Mouse (Mus musculus) adrenal gland, adult 8-10 months (tissue): ENCODE results near the gene Adamts8. TPM values are rescaled to one million over a fixed set of nuclear protein-coding genes. Genes with fewer than 3 reads are reported as not detected.
A peak's percentile ranks its signal among the peaks of the same experiment; 100 is the strongest.

Source experiments
- DNase-seq: peaks from one replicate; pipeline ENCODE4 v3.0.0; 2022
- total RNA-seq, 4 experiments: library from RNA; stranded (reverse); gene quantifications; 2 replicates each; pipeline ENCODE4 v1.2.4; 2022

Adamts8 gene
- total RNA-seq, 4 experiments from 2014 or later, result 0.12 to 0.91 (median 0.64) TPM

GRCm38 (mm10) chr9:30922197-30922894 is 20.0 kb upstream of the Adamts8 start, which contains the start of gene Adamts15:
Adamts15 (minus strand) TSS chr9:30922452.
- DNase-seq, result peak; percentile 55

DNA sequence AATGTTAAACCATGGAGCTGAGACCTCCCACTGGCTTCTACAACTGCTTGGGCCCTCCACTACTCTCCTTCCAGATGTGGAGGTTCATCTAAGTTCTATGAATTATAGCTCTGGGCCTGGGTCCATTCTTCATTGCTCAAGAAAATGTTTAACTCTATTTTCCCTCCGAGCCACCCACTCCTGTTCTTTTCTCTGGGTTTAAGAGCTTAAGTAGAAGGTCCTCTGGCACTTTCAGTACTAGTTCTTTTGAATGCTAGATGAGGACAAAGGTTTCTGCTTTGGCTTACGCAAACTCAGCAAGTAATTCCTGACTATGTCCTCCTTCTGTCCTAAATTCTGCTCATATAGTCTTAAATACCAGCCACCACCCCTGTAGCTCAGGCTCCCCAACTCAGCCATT is 13.6 kb upstream of the Adamts8 start:
- DNase-seq, result no peak

- DNase-seq, result no peak
Measured at GRCm38 (mm10) chr9:30932346-30932745, 10.0 kb upstream of the Adamts8 start.

DNA sequence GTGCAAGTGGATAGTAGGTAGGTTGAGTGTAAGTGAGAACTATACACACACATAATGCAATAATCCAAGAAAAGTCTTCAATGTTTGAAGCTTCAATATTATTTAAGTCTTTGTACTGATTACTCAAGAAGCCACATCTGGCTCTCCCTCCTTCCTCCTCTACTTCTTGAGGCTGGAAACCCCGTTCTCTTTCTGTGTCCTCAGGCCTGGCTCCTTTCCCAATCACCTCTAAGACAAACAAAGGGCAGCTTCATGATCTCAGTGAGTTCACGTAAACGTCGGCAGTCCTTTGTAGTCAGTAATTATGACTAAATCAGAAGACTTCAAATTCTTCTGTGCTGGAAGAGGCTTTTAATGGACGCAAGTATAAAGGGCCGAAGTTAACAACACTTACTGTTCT is 7.5 kb upstream of the Adamts8 start:
- no peak for DNase-seq

GRCm38 (mm10) chr9:30936674-30937438 is 5.5 kb upstream of the Adamts8 start:
- peak; percentile 46 for DNase-seq

DNA sequence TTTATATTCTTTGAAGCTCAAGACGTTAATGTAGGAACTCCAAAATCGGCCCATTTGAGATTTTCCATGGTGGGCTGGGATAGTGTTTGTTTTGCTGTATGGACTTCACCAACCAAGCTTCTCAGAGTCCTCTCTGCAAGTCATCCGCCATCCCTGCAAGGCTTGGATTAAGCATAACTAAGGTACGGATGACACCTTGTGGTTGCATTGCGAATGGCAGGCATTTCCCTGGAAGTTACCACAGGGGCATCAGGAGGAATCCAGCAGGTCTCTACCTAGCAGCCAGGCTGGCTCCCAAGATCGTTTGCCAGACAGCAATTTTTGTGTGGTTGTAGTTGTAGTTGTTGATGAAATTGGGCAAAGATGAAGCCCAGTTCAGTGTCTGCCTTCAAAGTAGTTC is 2.0 kb upstream of the Adamts8 start:
- peak; percentile 76 for DNase-seq

- DNase-seq, result no peak
Measured at GRCm38 (mm10) chr9:30943341-30943740, 979 bp downstream of the Adamts8 start.

DNA sequence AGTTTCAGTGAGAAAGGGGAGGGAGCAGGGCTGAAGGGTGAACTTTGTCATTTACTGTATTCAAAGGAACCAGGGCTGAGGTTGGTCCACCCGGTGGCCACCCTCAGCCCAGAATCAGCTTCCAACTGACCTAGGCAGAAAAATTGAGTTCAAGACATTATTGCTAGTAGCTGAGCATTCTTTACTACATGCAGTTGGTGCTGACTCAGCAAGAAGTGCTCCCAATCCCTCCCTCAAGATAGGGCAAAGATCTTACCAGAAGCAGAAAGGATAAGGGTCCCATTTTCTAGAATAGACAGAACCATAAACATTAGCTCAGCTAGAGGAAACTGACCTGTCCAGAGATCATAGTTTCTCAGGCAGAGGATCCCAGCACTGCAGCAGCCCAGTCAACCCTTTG is 1.9 kb downstream of the Adamts8 start:
- DNase-seq, result no peak

DNA sequence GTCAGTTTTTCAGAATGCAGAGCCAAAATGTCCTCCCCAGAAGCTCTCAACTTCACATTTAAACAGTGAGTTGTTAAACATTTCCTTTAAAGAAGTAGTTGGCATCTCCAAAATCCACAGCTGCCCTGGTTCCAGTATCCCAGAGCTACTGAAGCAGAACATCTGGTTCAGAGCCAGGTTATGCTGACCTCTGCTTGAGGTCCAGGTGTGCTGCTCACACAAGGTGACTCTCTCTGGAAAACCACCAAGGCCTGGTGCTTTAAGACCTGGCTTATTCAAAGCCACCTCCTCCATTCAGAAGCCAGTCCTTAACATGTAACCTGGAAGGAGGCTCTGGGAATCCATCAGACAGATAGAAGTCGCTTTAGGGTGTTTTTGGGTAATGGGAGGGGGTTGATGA is 2.9 kb downstream of the Adamts8 start:
- DNase-seq, result no peak

DNA sequence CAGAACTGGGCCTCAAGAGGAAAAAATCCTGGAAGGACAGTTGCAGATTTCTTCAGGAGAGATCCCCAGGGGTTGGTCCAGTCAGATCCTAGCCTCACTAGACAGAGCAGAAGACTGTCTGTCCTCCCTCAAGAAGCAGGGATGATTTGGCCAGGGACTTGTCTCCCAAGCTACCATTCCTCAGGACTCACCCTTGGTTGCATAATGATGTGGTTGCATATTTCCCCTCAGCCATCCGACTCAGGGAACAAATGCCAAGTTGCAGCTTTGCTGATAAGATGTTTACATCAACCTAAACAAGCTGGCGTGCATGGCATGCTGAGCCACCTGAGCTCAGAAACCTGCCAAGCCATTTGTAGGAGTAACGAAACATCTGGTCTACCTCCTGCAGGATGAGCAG is 7.1 kb downstream of the Adamts8 start:
- no peak for DNase-seq

DNA sequence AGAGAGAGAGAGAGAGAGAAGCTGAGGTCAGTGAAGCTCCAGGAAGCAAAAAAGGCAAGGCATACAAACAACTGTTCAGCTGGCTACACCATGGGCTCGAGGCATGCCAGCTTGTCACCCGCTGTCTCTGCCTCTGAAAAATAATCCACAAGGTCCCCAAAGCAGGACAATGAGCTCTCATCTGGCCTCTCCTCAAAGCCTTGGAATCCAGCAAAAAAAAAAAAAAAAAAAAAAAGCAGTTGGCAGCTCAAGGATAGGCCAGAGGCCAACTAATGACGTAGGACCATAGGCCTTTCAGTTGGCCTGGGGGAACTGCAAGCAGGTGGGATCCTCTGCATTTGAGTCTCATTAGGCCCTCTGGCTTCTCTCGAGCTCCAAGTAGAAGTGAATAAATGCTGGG is 7.6 kb downstream of the Adamts8 start:
- DNase-seq, result no peak

DNA sequence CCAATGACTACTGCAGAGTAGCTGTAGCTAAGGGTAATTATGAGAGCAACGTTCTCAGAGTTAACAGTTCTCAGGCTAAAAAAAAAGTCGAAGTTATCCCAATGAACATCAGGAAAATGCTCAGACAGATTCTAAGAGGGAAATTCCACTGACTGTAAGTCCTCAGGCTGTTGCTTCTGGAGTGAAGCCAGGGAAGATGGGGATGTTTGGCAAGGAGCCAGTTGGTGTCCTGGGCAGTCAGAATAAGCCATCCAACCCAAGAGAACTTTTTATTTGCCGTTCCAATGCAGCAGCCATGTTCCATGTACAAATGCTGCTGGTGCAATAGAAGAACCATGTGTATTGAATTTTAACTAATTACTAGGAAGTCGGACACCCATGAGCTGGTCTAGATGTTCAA is 8.2 kb downstream of the Adamts8 start:
- no peak for DNase-seq

DNA sequence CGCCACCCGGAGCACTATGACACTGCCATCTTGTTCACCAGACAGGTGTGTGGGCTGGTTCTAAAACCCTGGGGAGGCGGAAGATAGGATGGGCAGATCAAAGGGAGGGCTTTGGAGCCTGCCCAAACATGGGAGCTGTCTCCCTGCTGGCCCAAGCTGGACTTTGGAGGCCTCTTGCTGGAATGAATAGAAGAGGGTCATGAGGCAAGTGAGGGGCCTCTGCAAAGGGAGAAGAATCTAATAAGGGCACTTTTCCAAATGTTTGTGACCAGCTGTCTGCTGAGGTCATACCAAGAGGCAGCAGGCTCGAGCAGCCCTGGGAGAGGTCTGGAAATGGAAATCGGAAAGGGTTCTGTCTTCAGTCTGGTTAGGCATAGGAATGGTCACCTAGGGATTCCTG is 9.1 kb downstream of the Adamts8 start:
- no peak for DNase-seq

GRCm38 (mm10) chr9:30953287-30953686 is 10.9 kb downstream of the Adamts8 start:
- no peak for DNase-seq

DNA sequence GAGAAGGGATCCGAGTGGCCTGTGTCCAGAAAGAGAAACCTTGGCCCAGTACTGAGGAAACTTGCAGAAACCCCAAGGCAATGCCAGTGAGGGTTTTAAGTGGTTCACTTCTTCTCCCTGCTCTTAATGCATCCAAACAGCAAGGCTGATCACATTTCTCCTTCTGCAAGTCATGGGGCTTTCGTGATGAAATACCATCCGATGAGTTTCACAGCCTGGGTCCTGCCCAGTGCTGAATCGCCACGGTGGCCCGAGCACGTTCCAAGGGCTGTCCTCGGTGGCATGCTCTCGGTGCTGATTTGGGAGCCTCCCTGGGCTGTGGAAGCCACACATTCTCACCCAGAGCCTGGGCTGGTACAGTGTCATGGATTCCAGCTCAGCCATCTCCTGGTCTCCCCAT is 12.9 kb downstream of the Adamts8 start:
- no peak for DNase-seq

DNA sequence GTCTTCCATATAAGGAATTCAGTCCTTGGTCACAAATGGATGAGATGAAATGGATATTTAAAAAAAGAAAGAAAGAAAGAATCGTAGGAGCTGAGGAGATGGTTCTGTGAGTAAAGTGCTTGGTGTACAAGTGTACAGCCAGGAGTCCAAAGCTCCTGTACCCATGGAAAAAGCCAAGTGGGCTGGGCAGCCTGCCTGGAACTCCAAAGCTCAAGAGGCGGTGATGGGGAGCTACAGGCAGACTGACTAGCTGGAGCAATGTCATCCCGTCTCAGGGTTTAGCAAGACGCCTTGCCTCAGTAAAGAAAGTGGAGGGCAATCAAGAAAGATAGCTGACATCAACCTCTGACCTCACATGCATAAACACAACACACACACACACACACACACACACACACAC is 21.4 kb downstream of the Adamts8 start:
- no peak for DNase-seq

GRCm38 (mm10) chr9:30964685-30965084 is 22.3 kb downstream of the Adamts8 start:
- no peak for DNase-seq

DNA sequence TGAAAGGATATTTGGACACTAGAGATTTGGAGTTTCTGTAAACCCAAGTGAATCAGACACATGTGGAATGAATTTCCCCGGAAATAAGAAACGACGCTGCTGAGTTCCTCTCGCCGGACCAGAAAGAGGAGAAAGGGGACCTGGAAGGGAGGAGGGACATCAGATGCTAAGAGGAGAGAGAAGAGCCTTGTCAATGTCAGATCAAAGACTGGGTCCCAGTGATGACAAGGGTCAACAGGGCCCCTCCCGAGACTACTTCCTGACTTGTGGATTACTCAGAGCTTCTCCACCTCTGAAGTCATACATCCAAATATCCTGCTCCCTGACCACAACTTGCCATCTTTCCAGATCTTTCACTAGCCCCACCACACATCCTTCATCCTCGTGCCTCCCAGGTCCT is 24.5 kb downstream of the Adamts8 start:
- no peak for DNase-seq

- no peak for DNase-seq
Measured at GRCm38 (mm10) chr9:30968130-30968529, 25.8 kb downstream of the Adamts8 start.

GRCm38 (mm10) chr9:30970001-30970400 is 27.6 kb downstream of the Adamts8 start:
- DNase-seq, result no peak

DNA sequence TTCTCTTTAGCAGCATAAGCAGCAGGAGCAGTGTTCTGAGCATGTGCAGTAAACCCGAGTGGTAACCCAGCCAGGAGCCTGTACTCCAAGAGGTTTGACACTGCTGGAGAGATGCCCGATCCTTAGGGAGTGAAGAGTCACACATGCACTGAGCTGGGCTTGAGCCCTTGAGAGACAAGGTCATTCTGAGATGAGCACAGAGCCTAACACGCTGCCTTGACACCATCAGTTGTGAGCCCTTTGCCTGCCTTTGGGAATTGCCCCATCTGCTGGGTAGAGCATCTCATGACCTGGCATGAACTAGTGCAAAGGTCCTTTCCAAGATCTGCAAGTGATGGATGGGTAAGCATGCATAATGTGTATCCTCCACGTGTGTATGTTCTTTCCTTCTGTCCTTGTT is 29.6 kb downstream of the Adamts8 start:
- DNase-seq, result peak; percentile 64

DNA sequence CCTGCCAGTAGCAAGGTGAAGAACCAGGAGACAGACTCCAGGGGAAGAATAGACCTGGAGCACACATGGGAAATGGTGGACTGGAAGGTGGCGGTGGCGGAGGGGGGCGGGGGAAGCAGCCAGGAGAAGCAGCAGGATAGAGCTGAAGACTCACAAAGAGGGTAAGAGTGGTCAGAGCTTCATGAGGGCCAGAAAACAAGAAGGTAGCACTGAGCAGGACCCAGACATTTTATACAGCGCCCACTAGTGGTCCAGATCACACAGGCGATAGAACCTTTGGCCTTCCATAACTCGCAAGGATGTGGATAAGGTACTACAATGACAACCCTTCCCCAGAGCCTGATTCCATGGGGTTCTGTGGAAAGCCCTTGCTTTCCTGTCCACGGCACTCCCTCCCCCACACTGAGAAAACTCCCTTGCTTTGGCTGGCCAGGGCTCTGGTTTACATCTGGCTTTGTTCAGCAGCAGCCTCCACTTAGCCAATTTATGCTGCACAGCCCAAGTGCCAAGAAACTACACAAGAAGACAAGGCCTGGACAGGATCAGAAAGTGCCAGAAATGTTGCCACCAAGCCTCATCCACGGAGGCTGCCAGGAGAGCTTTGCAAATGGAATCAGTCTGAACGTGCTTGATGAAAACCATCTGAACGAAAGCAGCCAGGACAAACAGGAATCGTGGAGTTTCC is 34.1 kb downstream of the Adamts8 start:
- no peak for DNase-seq

DNA sequence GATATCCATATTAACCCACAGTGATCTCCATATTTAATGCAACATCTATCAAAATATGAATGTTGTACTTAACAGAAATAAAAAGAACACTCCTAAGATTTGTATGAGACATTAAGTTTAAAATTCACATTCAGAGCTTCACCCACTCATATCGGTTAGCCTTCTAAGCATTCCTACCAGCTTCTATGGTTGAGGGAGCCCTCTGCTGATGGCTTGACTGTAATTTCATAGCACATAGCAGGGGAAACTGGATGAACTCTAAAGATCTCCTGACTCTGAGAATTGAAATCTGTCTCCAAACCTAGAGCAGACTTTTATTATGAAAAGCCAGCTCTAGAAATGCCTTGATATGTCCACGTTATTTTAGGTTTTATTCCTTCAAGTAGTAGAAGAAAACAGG is 38.1 kb downstream of the Adamts8 start:
- no peak for DNase-seq

GRCm38 (mm10) chr9:30985782-30986181 is 43.4 kb downstream of the Adamts8 start:
- no peak for DNase-seq
